Mouse (Mus musculus) liver, adult 2 months (tissue): ENCODE measurements around the gene Pcdh19. TPM values are rescaled to one million over a fixed set of nuclear protein-coding genes. Genes with fewer than 3 reads are reported as not detected.

Experiments used
- DNase-seq: peaks from one replicate; pipeline ENCODE4 v3.0.0-alpha.2; 2011; ENCODE audit warnings: low read depth, low spot score; ENCODE audit errors: extremely low read depth
- H3K27ac ChIP-seq: fragments of 200-500 bp; replicated peaks from 2 replicates; pipeline ENCODE4 v1.5.1; 2012; ENCODE audit warnings: low read depth, mild to moderate bottlenecking, control low read depth, inconsistent platforms, low read length; ENCODE audit not compliant: insufficient read depth
- H3K27me3 ChIP-seq: fragments of 200-500 bp; 2 replicates; pipeline ENCODE4 v1.6.1; 2012; ENCODE audit warnings: mild to moderate bottlenecking, moderate library complexity, low read length, inconsistent platforms; ENCODE audit not compliant: control insufficient read depth, insufficient read depth
- H3K36me3 ChIP-seq: fragments of 200-500 bp; 2 replicates; pipeline ENCODE4 v1.6.1; 2012; ENCODE audit warnings: low read length, inconsistent platforms; ENCODE audit not compliant: control insufficient read depth, insufficient read depth
- H3K4me1 ChIP-seq: fragments of 200-500 bp; 2 replicates; pipeline ENCODE4 v1.6.1; 2011; ENCODE audit warnings: low read length; ENCODE audit not compliant: control insufficient read depth, insufficient read depth
- H3K4me3 ChIP-seq: fragments of 200-500 bp; 2 replicates; pipeline ENCODE4 v1.5.1; 2011; ENCODE audit warnings: low read depth, mild to moderate bottlenecking, control low read depth, low read length, moderate library complexity; ENCODE audit not compliant: insufficient read depth
- H3K79me2 ChIP-seq: fragments of 200-500 bp; 2 replicates; pipeline ENCODE4 v1.6.1; 2012; ENCODE audit warnings: inconsistent platforms, mild to moderate bottlenecking, low read length, moderate library complexity; ENCODE audit not compliant: control insufficient read depth, insufficient read depth
- H3K9ac ChIP-seq: fragments of 200-500 bp; 2 replicates; pipeline ENCODE4 v1.6.1; 2012; ENCODE audit warnings: low read depth, mild to moderate bottlenecking, control low read depth, inconsistent platforms, low read length
- CTCF ChIP-seq: fragments of 200-500 bp; IDR thresholded peaks from 2 replicates; pipeline ENCODE4 v1.5.1; 2011; ENCODE audit warnings: low read depth, low read length, control low read depth
- POLR2A ChIP-seq: fragments of 200-500 bp; IDR thresholded peaks from 2 replicates; pipeline ENCODE4 v1.6.1; 2011; ENCODE audit warnings: low read length, control low read depth; ENCODE audit not compliant: insufficient read depth; ENCODE audit errors: extremely low read depth
- WGBS: fragments of 180-500 bp; shearing (Covaris S2); methylation state at CpG from one replicate; pipeline ENCODE4 v1.1.7; 2018; 5-methylcytosine and 5-hydroxymethylcytosine counted together
- polyA plus RNA-seq: library from polyadenylated mRNA; depleted of rRNA; stranded (reverse); fragments of >200 nt; gene quantifications from 2 replicates; pipeline ENCODE4 v1.2.3, GENCODE M21; 2012
- total RNA-seq: library from RNA; depleted of rRNA; stranded (reverse); fragments of >200 nt; gene quantifications from 2 replicates; pipeline ENCODE4 v1.2.3, GENCODE M21; 2014

Gene Pcdh19
- total and polyA plus RNA-seq, 2 experiments = under 0.01 TPM; not detected in 1

GRCm38 (mm10) chrX:133689576-133690250 is 926 bp upstream of the Pcdh19 start:
- Histone ChIP-seq H3K27ac (no peak overlapping the region), H3K79me2 (no peaks in the 10 kb centered on the region), H3K4me1 (peaks cover 4% of the 10 kb centered on the region; the same call in 1 of the 2 replicates), H3K4me3 (no peak overlapping the region), H3K36me3 (no peaks in the 10 kb centered on the region), H3K9ac (no peak overlapping the region), H3K27me3 (peaks cover 14% of the 10 kb centered on the region; the same call in 1 of the 2 replicates)
- DNase-seq = no peak
- TF ChIP-seq CTCF (no peak), POLR2A (no peak)
- WGBS = 2% methylated on average over 35 of the region's 35 CpGs

- under 1% methylated on average over 31 of the region's 31 CpGs for WGBS
- H3K9ac ChIP-seq = no peak overlapping the region
- H3K27me3 ChIP-seq = peaks cover 14% of the 10 kb centered on the region; the same call in 1 of the 2 replicates
- H3K79me2 ChIP-seq = no peaks in the 10 kb centered on the region
- H3K4me1 ChIP-seq = peaks cover 4% of the 10 kb centered on the region; the same call in 1 of the 2 replicates
- peak overlapping the region; percentile 71; the same call in 1 of the 2 replicates for H3K4me3 ChIP-seq
- no peaks in the 10 kb centered on the region for H3K36me3 ChIP-seq
- H3K27ac ChIP-seq = no peak overlapping the region
- no peak for TF ChIP-seq POLR2A
- TF ChIP-seq CTCF = no peak
- DNase-seq = no peak
Measured at GRCm38 (mm10) chrX:133688156-133688555, 631 bp downstream of the Pcdh19 start.

GRCm38 (mm10) chrX:133687666-133688151 is 1.1 kb downstream of the Pcdh19 start:
- H3K27me3 ChIP-seq = peaks cover 14% of the 10 kb centered on the region; the same call in 1 of the 2 replicates
- H3K4me3 ChIP-seq = no peak overlapping the region
- WGBS = under 1% methylated on average over 19 of the region's 37 CpGs
- no peak for DNase-seq
- H3K9ac ChIP-seq = no peak overlapping the region
- H3K4me1 ChIP-seq = peaks cover 4% of the 10 kb centered on the region; the same call in 1 of the 2 replicates
- H3K27ac ChIP-seq = no peak overlapping the region
- TF ChIP-seq CTCF = no peak
- TF ChIP-seq POLR2A = no peak
- no peaks in the 10 kb centered on the region for H3K79me2 ChIP-seq
- H3K36me3 ChIP-seq = no peaks in the 10 kb centered on the region

GRCm38 (mm10) chrX:133686533-133687311 is 2.1 kb downstream of the Pcdh19 start:
- no peak overlapping the region for H3K27ac ChIP-seq
- 4% methylated on average over 53 of the region's 55 CpGs for WGBS
- 0 out of 2 replicates have a peak, but pooled peaks cover 2% of the 10 kb centered on the region for H3K4me1 ChIP-seq
- H3K36me3 ChIP-seq = no peaks in the 10 kb centered on the region
- peaks cover 14% of the 10 kb centered on the region; the same call in 1 of the 2 replicates for H3K27me3 ChIP-seq
- no peaks in the 10 kb centered on the region for H3K79me2 ChIP-seq
- H3K4me3 ChIP-seq = no peak overlapping the region
- TF ChIP-seq CTCF = no peak
- TF ChIP-seq POLR2A = no peak
- DNase-seq = no peak
- H3K9ac ChIP-seq = no peak overlapping the region

- DNase-seq = no peak
- TF ChIP-seq CTCF (no peak), POLR2A (no peak)
- Histone ChIP-seq H3K27ac (no peak overlapping the region), H3K9ac (no peak overlapping the region), H3K27me3 (peaks cover 14% of the 10 kb centered on the region; the same call in 1 of the 2 replicates), H3K79me2 (no peaks in the 10 kb centered on the region), H3K4me3 (no peak overlapping the region), H3K36me3 (no peaks in the 10 kb centered on the region), H3K4me1 (0 out of 2 replicates have a peak, but pooled peaks cover 2% of the 10 kb centered on the region)
- WGBS = 28% methylated on average over 12 of the region's 12 CpGs
Measured at GRCm38 (mm10) chrX:133685572-133685971, 3.2 kb downstream of the Pcdh19 start.

- H3K4me3 ChIP-seq = no peak overlapping the region
- TF ChIP-seq CTCF (no peak), POLR2A (no peak)
- no peaks in the 10 kb centered on the region for H3K36me3 ChIP-seq
- no peak overlapping the region for H3K27ac ChIP-seq
- DNase-seq = no peak
- H3K79me2 ChIP-seq = no peaks in the 10 kb centered on the region
- no peak overlapping the region for H3K9ac ChIP-seq
- 19% methylated on average over 3 of the region's 3 CpGs for WGBS
- H3K4me1 ChIP-seq = 0 out of 2 replicates have a peak, but pooled peaks cover 2% of the 10 kb centered on the region
- peaks cover 14% of the 10 kb centered on the region; the same call in 1 of the 2 replicates for H3K27me3 ChIP-seq
Measured at GRCm38 (mm10) chrX:133683961-133684360, 4.8 kb downstream of the Pcdh19 start.
